Mouse (Mus musculus) heart, postnatal 10 days (tissue): ENCODE data around the gene Reep3. TPM values are rescaled to one million over a fixed set of nuclear protein-coding genes. Genes with fewer than 3 reads are reported as not detected.

Source experiments
- DNase-seq, 2 experiments: peaks; one replicate each; pipeline ENCODE4 v3.0.0; 2021
- intact Hi-C: fragments of 180-260 bp; cut with DNase I; formaldehyde crosslinking; loops from one replicate; pipeline ENCODE4 v1.15.1; 2025
- total RNA-seq, 2 experiments: library from RNA; stranded (reverse); gene quantifications; 2 replicates each; pipeline ENCODE4 v1.2.3; 2021

The Reep3 gene
- total RNA-seq, 2 experiments from 2014 or later = 41.5 to 41.9 TPM

DNA sequence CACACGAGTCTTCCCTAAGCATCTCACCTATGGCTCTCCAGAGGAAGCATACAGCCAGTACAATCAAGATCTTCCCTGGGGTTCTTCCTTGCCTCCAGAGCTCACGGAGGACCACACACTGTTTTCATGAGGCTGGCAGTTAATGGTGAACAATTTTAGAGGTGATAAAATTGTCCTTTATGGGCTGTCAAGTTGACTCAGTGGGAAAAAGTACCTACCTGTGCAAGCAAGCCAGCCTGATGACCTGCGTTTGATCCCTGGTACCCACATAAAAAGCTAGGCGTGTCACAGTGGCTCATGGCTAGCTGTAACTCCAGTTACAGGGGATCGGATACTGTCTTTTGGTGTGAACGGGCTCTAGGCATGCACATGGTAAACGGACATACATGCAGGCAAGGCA lies 10.8 kb downstream of the Reep3 start:
- no peak for DNase-seq
- intact Hi-C loops = no loop called here

GRCm38 (mm10) chr10:67085124-67085523 lies 11.6 kb downstream of the Reep3 start:
- no peak for DNase-seq
- intact Hi-C loops = no loop called here

GRCm38 (mm10) chr10:67083446-67084166 lies 13.1 kb downstream of the Reep3 start:
- peak in 1 of 2 experiments; percentile 44 for DNase-seq
- intact Hi-C loops = no loop called here

GRCm38 (mm10) chr10:67082531-67082930 lies 14.2 kb downstream of the Reep3 start:
- intact Hi-C loops = no loop called here
- no peak for DNase-seq

GRCm38 (mm10) chr10:67081206-67082007 lies 15.3 kb downstream of the Reep3 start:
- peak; percentile 49 to 52 for DNase-seq
- intact Hi-C loops = no loop called here

DNA sequence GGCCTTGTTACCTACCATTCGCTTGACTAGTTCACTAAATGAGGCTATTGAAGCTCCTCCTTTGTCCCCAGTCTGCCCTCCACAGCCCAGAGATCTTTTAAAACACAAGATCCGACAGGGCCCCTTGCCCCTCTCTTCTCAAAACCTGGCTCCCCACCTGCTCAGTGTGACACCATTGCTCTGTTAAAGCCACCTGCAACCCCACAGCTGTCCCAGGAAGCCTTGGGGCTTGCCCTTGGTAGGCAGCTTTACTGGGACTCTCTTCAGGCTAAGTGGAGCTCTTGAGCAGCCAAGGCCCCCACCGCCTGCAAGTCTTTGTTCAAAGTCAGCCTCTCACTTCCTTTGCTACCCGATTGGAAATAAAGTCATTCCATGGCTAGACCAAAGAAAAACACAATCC lies 17.7 kb downstream of the Reep3 start:
- intact Hi-C loops = no loop called here
- DNase-seq = no peak

DNA sequence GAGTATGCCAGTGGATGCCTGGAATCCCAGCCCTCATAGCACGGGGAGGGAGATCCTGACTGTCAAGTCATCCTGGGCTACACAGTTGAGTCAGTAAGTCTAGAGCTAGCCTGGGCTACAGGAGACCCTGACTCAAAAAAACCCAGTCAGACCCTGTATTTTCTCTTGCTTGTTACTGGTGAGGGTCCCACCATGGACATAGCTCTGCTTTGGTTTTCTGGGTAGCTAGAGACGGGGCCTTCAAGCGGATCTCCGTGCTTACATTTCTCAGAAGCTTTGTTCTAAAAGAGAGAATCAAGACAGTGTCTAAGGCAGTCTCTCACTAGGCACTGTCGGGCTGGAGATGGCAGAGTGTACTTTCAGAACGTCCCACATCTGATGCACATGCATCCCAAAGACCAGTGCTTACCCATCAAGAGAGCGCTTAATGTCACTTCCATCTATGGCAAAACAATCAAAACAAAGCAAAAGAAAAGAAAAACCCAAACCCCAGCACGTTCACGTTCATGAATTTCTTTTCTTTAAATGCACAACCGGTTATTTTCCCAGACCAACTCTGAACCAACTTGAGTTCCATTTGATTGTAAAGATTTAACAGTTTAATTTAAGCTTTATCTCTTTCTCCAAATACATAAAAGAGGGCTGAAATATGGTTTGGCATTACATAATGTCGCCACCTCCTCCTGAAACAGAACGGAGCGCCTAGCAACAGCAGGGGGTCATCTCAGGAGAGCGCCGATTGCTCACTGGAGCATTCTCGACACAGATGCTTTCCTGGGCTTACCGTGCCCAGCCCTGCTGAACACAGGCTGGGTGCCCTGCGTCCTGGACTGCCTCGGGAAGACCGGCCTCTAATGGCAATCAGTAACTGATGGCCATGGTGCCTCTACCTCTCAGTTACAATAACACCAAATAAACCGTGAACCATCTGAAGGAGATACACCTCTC lies 20.5 kb downstream of the Reep3 start:
- peak; percentile 58 to 60 for DNase-seq
- intact Hi-C loops = no loop called here

DNA sequence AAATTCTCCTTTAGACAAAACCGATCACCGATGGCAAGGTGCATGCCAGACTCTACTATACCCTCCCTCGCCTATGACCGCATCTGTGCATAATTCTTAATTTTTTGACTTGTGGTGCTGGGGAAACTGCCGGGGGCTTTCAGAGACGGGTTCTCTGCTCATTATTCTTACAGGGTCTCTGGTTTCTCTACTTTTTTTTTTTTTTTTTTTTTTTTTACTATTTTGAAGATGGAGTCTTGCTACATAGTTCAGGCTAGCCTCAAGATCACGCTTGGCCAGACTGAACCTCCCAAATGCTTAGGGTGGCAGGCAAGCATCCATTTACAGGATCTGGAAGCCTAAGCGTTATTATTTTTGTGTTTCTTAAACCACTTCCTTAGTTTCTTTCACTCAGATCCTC lies 23.2 kb downstream of the Reep3 start:
- intact Hi-C loops = no loop called here
- no peak for DNase-seq

DNA sequence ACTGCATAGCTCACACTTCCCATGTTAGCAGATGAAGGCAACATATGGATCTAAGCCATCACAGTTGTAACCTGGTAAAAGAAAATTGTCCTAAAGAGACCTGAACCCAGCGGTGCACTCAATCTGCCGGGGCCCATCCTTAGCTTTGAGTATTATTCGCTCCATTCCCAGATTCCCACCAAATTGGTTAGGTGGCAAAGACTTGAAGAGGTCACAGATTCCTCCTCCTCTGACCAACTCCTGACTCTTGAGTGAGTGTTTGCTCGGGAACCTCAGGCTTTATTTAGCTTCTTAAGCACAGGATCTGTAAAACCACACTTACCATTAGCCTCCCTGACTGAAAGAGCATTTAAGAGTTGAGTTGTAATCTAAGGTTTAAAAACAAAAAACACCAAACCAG lies 24.1 kb downstream of the Reep3 start:
- intact Hi-C loops = no loop called here
- DNase-seq = no peak

GRCm38 (mm10) chr10:67071884-67072283 lies 24.9 kb downstream of the Reep3 start:
- no peak for DNase-seq
- intact Hi-C loops = no loop called here

- intact Hi-C loops = no loop called here
- no peak for DNase-seq
Measured at GRCm38 (mm10) chr10:67071389-67071788, 25.4 kb downstream of the Reep3 start.

- intact Hi-C loops = no loop called here
- DNase-seq = peak; percentile 45 to 47
Measured at GRCm38 (mm10) chr10:67069013-67069412, 27.7 kb downstream of the Reep3 start.

DNA sequence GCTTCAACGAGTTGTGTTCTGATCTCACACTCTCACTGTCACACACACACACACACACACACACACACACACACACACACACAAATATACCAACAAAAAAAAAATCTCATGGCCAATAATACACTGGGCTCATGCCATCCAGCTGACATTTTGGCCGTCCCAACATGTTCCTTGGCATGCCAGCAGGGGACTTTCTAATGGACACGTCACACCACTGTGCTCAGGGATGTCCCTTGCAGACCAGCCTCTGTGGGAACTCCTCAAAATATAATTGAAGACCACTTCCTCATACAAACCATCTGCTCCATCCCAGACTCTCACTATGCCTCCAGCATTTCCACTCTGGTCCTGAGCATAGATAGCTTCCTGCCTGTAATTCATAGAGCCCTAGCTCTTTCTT lies 30.3 kb downstream of the Reep3 start:
- peak; percentile 51 to 55 for DNase-seq
- intact Hi-C loops = no loop called here

DNA sequence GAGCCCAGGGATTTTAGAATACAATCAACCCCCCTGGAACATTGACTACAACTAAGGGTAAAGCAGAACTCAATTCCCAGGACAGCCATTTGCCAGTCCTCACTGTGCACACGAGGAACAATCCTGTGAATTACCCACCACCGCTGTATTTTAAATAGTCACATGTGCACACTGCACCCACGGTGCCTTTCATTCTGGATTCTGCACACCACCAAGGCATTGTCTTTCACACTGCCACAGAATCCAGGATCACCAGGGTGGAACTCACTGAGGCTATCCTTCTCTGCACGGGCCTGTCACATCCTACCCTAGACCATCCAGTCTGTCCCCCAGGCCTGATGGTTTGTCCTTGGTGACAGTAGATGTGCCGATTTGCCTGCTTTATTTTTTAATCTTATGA lies 30.8 kb downstream of the Reep3 start:
- intact Hi-C loops = no loop called here

GRCm38 (mm10) chr10:67065277-67065887 lies 31.4 kb downstream of the Reep3 start:
- intact Hi-C loops = no loop called here
- no peak for DNase-seq

More for the DNA sequence above, 30.8 kb downstream of the Reep3 start:
- no peak for DNase-seq

GRCm38 (mm10) chr10:67061823-67062222 lies 34.9 kb downstream of the Reep3 start:
- DNase-seq = no peak
- intact Hi-C loops = no loop called here

DNA sequence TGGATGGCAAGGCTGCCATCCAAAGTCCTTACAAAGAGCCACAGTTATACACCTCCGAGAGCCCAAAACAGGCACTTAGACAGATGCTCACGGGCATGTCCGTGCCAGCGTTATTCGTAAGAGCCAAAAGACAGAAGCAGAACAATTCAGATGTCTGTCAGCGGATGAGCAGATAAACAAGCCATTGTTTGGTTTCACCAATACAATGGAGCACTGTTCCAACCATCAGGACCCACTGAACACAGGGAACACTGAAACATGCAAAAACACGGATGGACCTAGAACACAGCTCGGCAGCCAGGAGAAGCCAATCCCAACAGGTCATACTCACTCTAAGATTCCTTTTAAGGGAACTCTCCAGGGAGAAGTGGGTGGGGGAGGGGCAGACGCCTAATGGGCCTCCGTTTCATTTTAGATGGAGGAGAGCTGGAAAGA lies 35.4 kb downstream of the Reep3 start:
- intact Hi-C loops = no loop called here
- peak in 1 of 2 experiments; percentile 47 for DNase-seq

DNA sequence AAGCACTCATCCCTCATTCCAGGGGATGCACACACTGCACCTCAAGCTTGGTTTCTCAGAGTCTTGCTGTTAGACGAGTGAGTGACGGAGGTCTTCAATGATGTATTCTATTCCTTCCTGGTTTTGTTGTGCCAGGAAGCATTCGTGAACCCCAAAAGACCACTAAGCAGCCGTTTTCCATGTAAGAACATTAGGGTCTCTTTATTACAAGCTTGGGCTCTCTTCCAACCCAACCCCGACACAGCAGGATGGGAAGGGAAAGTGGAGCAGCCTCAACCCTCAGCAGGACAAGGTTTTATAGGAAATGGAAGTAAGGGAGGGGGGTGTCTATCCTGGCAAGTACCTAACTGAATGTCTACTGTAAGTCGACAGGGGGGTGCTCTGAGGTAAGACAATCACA lies 38.0 kb downstream of the Reep3 start:
- no peak for DNase-seq
- intact Hi-C loops = loop anchor here (2.0 kb wide), 1 partner anchor 138 kb away; no protein-coding TSS in a partner anchor

DNA sequence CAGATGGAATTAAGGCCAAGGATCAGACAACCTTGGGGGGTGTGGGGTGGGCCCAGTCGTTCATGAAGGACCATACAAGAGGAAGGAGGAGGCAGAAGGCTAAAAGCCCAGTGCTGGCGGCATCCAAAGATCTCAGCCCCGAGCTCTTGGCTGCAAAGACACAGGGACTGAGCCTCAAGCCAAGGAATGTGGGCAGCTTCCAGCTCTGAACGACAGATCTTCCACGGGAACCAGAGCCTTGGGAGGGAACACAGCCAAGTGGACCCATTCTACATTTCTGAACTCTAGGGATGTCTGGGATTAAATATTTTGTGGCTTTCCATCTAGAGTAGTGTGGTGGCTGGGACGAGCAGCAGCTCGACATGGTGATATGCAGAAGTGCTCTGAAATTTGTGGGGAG lies 38.4 kb downstream of the Reep3 start:
- intact Hi-C loops = loop anchor here (2.0 kb wide), 1 partner anchor 137 kb away; no protein-coding TSS in a partner anchor
- DNase-seq = peak; percentile 70 to 82

- intact Hi-C loops = loop anchor here (2.0 kb wide), 2 partner anchors 39 to 137 kb away; partner anchors contain the start of genes Jmjd1c and Reep3
- DNase-seq = no peak
Measured at GRCm38 (mm10) chr10:67057696-67058095, 39.0 kb downstream of the Reep3 start.
